Mouse (Mus musculus) liver, embryonic 14.5 days (tissue): ENCODE results near the gene Tec. TPM values are rescaled to one million over a fixed set of nuclear protein-coding genes. Genes with fewer than 3 reads are reported as not detected.

ENCODE experiments used
- ATAC-seq: fragments of 200-750 bp; cut with Nextera tagmentation; 2 replicates; pipeline ENCODE4 v1.8.0; 2017; ENCODE audit warnings: moderate number of reproducible peaks, mild to moderate bottlenecking, moderate library complexity; ENCODE audit not compliant: insufficient read depth
- DNase-seq, 3 experiments: peaks; one replicate each; pipeline ENCODE4 v3.0.0-alpha.2; 2012 to 2013; ENCODE audit warnings: low read depth in 3 of 3, low spot score in 3 of 3
- H3K27ac ChIP-seq: fragments of 300-500 bp; sonication (generic); 2 replicates; pipeline ENCODE4 v1.5.1; 2014; ENCODE audit warnings: moderate library complexity, mild to moderate bottlenecking, control low read depth, inconsistent platforms
- H3K27me3 ChIP-seq: fragments of 300-500 bp; sonication (generic); 2 replicates; pipeline ENCODE4 v1.6.1; 2014; ENCODE audit warnings: mild to moderate bottlenecking, low read length, moderate library complexity; ENCODE audit not compliant: control insufficient read depth, insufficient read depth
- H3K36me3 ChIP-seq: fragments of 300-500 bp; sonication (generic); replicated peaks from 2 replicates; pipeline ENCODE4 v1.6.1; 2014; ENCODE audit warnings: low read depth; ENCODE audit not compliant: control insufficient read depth, insufficient read depth
- H3K4me1 ChIP-seq, 2 experiments: fragments of 200-500 bp in 1 of 2; fragments of 300-500 bp in 1 of 2; sonication (generic) in 1 of 2; replicated peaks; 2 replicates each; pipeline ENCODE4 v1.6.1; 2012 to 2014; ENCODE audit warnings: antibody characterized with exemption in 1 of 2, inconsistent platforms in 1 of 2, low read length in 1 of 2; ENCODE audit not compliant: control insufficient read depth in 2 of 2, insufficient read depth in 2 of 2
- H3K4me2 ChIP-seq: fragments of 300-500 bp; sonication (generic); 2 replicates; pipeline ENCODE4 v1.6.1; 2014; ENCODE audit warnings: low read depth, mild to moderate bottlenecking, control low read depth, moderate library complexity
- H3K4me3 ChIP-seq, 2 experiments: fragments of 200-500 bp in 1 of 2; fragments of 300-500 bp in 1 of 2; sonication (generic) in 1 of 2; 2 replicates each; pipeline ENCODE4 v1.5.1; 2012 to 2014; ENCODE audit warnings: low read depth in 2 of 2, low read length in 2 of 2, mild to moderate bottlenecking in 2 of 2, control low read depth in 1 of 2, inconsistent platforms in 1 of 2, moderate library complexity in 1 of 2; ENCODE audit not compliant: insufficient read depth in 1 of 2
- H3K9ac ChIP-seq: fragments of 300-500 bp; sonication (generic); replicated peaks from 2 replicates; pipeline ENCODE4 v1.6.1; 2014; ENCODE audit warnings: mild to moderate bottlenecking, control low read depth, moderate library complexity
- H3K9me3 ChIP-seq: fragments of 300-500 bp; sonication (generic); 2 replicates; pipeline ENCODE4 v1.6.1; 2016; ENCODE audit warnings: low read length, mixed read lengths; ENCODE audit not compliant: control insufficient read depth
- CTCF ChIP-seq: IDR thresholded peaks from 2 replicates; pipeline ENCODE4 v1.5.1; 2016; ENCODE audit warnings: antibody characterized with exemption, low read depth, control low read depth
- EP300 ChIP-seq: IDR thresholded peaks from 2 replicates; pipeline ENCODE4 v1.6.1; 2016; ENCODE audit warnings: antibody characterized with exemption, low read depth
- WGBS: fragments of 180-500 bp; shearing (Covaris S2); extraction: QIAGEN DNeasy Blood & Tissue Kit; methylation state at CpG from one replicate; pipeline ENCODE4 v1.1.7; 2014; ENCODE audit not compliant: insufficient replicate concordance; 5-methylcytosine and 5-hydroxymethylcytosine counted together
- polyA plus RNA-seq, 2 experiments: library from polyadenylated mRNA; depleted of rRNA in 1 of 2; stranded (reverse) in 1 of 2; unstranded in 1 of 2; fragments of >200 nt; fragmentation: Nextera tagmentation in 1 of 2; extraction: Ambion mirVana in 1 of 2; gene quantifications; 2 replicates each; pipeline versions ENCODE4 v1.2.1 to v1.2.3; 2012 to 2014

Gene Tec
- polyA plus RNA-seq, 2 experiments: 1.9 to 3.3 TPM

DNA sequence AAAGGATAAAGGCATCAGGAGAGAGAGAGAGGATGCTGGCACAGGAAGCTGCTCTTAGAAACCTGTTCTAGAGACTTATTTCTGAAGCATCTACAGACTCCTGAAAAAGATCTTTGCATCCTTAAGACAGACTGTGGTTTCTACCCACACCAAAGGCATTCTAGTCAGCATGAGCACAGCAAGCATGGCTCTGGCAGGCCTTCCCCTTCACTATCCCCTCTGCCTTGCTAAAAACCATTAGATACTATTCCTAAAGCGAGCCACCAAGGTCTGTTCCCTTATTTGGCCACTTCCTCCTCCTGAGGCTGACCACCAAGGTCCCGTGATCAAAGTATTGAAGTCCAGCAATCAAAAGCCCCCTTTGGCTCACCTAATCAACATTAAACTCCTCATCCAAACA lies 92.2 kb downstream of the Tec start:
- no peak for ATAC-seq
- 31% methylated on average over 2 of the region's 2 CpGs for WGBS
- TF ChIP-seq CTCF (no peak), EP300 (no peak)

GRCm38 (mm10) chr5:72769841-72770240 lies 98.4 kb downstream of the Tec start:
- Histone ChIP-seq H3K36me3 (no peaks in the 10 kb centered on the region), H3K9me3 (no peaks in the 10 kb centered on the region), H3K27ac (no peak overlapping the region), H3K4me3 (no peak overlapping the region), H3K9ac (no peak overlapping the region), H3K27me3 (no peaks in the 10 kb centered on the region), H3K4me2 (no peak overlapping the region), H3K4me1 (no peaks in the 10 kb centered on the region)
- no peak for TF ChIP-seq CTCF
- TF ChIP-seq EP300: no peak
- DNase-seq (no peak), ATAC-seq (no peak)
- WGBS: 54% methylated on average over 6 of the region's 6 CpGs

More for the DNA sequence above, 92.2 kb downstream of the Tec start:
- Histone ChIP-seq H3K27ac (no peak overlapping the region), H3K36me3 (no peaks in the 10 kb centered on the region), H3K9me3 (no peaks in the 10 kb centered on the region), H3K4me2 (no peak overlapping the region), H3K4me1 (no peaks in the 10 kb centered on the region), H3K4me3 (no peak overlapping the region), H3K27me3 (no peaks in the 10 kb centered on the region), H3K9ac (no peak overlapping the region)
- no peak for DNase-seq

- H3K27ac ChIP-seq: no peak overlapping the region
- H3K9me3 ChIP-seq: no peaks in the 10 kb centered on the region
- no peak overlapping the region for H3K4me2 ChIP-seq
- no peak overlapping the region for H3K9ac ChIP-seq
- DNase-seq: no peak
- 58% methylated on average over 5 of the region's 5 CpGs for WGBS
- TF ChIP-seq EP300 (no peak), CTCF (no peak)
- no peaks in the 10 kb centered on the region for H3K36me3 ChIP-seq
- no peaks in the 10 kb centered on the region for H3K27me3 ChIP-seq
- no peak overlapping the region for H3K4me3 ChIP-seq
- no peak for ATAC-seq
- H3K4me1 ChIP-seq: peaks cover 0 to 10% of the 10 kb centered on the region in 2 experiments; a peak in 2 of 4 replicates
Observed at GRCm38 (mm10) chr5:72763546-72763945, 104.7 kb downstream of the Tec start.

- Histone ChIP-seq H3K4me2 (no peak overlapping the region), H3K27me3 (no peaks in the 10 kb centered on the region), H3K9ac (no peak overlapping the region), H3K4me3 (no peak overlapping the region), H3K9me3 (no peaks in the 10 kb centered on the region), H3K36me3 (no peaks in the 10 kb centered on the region), H3K4me1 (peaks cover 0 to 10% of the 10 kb centered on the region in 2 experiments; a peak in 2 of 4 replicates), H3K27ac (no peak overlapping the region)
- 17% methylated on average over 3 of the region's 3 CpGs for WGBS
- DNase-seq: no peak
- no peak for TF ChIP-seq EP300
- no peak for TF ChIP-seq CTCF
- ATAC-seq: no peak
Observed at GRCm38 (mm10) chr5:72763025-72763424, 105.3 kb downstream of the Tec start.

GRCm38 (mm10) chr5:72761758-72762157 lies 106.5 kb downstream of the Tec start:
- Histone ChIP-seq H3K9me3 (no peaks in the 10 kb centered on the region), H3K4me1 (peaks cover 0 to 10% of the 10 kb centered on the region in 2 experiments; a peak in 2 of 4 replicates), H3K4me3 (no peak overlapping the region), H3K27me3 (no peaks in the 10 kb centered on the region), H3K4me2 (no peak overlapping the region), H3K27ac (no peak overlapping the region), H3K36me3 (no peaks in the 10 kb centered on the region), H3K9ac (no peak overlapping the region)
- ATAC-seq (no peak), DNase-seq (no peak)
- TF ChIP-seq EP300 (no peak), CTCF (no peak)
- 72% methylated on average over 5 of the region's 5 CpGs for WGBS
